Mouse (Mus musculus): Measurements from ENCODE around the gene Insrr.
A peak's percentile ranks its signal among the peaks of the same experiment; 100 is the strongest.

The Insrr gene

GRCm38 (mm10) chr3:87796736-87797334 lies at the start of gene Insrr:
Gene Insrr, plus strand, starts transcription at chr3:87796951.
- no peak for DNase-seq (ENCODE audit: extremely low read depth, insufficient read length, low spot score)

- DNase-seq (ENCODE audit: extremely low read depth, insufficient read length, low spot score), result no peak
Measured at GRCm38 (mm10) chr3:87748431-87748830, 48.3 kb upstream of the Insrr start, which contains the start of gene Lrrc71. Gene Lrrc71, minus strand, starts transcription at chr3:87748625.

GRCm38 (mm10) chr3:87749036-87749435 lies 47.7 kb upstream of the Insrr start:
- no peak for DNase-seq (ENCODE audit: extremely low read depth, insufficient read length, low spot score)

- DNase-seq (ENCODE audit: extremely low read depth, insufficient read length, low spot score), result no peak
Measured at GRCm38 (mm10) chr3:87749977-87750376, 46.8 kb upstream of the Insrr start.

GRCm38 (mm10) chr3:87752567-87752966 lies 44.2 kb upstream of the Insrr start:
- DNase-seq (ENCODE audit: extremely low read depth, insufficient read length, low spot score), result no peak

DNA sequence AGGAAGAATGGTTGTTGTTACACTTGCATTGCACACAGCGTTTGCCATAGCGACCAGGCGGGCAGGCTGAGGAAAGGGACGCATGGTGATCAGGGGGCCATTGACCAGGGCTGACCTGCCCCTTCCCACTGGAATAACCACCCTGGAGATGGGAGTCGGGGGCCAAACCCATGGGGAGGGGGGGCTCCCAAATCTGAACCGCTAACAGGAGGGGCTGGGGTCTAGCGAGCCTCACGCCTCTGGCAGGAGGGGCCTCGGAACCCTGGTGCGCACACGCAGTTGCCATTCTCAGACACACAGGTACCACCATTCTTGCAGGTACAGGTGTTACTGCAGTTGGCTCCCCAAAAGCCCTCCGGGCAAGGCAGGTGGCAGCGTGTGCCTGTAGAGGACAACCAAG lies 42.9 kb upstream of the Insrr start:
- no peak for DNase-seq (ENCODE audit: extremely low read depth, insufficient read length, low spot score)

GRCm38 (mm10) chr3:87755964-87756363 lies 40.8 kb upstream of the Insrr start:
- peak; percentile 71 for DNase-seq (ENCODE audit: extremely low read depth, insufficient read length, low spot score)

GRCm38 (mm10) chr3:87756488-87756887 lies 40.3 kb upstream of the Insrr start:
- DNase-seq (ENCODE audit: extremely low read depth, insufficient read length, low spot score), result no peak

- DNase-seq (ENCODE audit: extremely low read depth, insufficient read length, low spot score), result no peak
Measured at GRCm38 (mm10) chr3:87758641-87759040, 38.1 kb upstream of the Insrr start.

DNA sequence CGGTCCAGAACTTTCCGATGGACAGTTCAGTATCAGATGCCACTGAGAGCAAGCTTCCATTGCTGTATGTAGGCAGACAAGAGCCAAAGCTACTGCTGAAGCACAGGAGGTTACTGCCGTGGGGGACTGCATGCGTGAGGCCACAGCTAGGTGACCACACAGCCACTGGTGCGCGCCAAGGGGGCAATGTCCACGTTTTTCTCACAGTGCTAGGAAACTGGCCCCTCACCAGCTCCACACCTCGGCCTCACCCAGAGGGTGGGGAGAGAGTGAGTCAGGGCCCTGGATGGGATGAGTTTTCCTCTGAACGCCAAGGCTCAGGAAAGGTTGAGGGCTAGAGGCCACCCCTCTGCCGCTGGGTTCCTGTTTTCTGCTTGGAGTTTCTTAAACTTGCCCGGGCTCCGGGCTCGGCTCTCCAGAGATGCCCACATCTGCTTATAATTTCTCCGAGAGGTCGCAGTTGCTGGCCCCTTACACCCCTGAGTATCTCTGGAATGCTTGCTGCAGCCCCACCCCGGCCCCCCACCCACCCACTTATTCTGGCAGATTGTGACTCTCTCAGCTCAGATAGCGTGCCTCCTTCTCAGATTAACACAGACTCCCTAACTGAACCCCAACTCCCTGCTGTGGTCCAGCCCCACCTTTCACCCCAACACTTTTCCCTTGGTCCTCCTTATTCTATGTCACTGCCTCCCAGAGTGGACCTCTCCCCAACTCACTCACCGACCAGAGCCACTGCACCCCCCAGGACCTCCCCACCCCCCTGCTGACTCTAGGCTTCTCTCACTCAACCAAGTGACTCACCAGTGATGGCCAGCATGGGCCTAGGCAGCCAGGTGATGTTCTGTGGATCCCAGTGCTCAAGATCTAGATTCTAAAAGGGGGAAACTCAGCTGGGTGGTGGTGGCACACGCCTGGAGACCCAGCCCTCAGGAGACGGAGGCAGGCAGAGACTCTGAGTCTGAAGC lies 35.1 kb upstream of the Insrr start:
- peak; percentile 52 for DNase-seq (ENCODE audit: extremely low read depth, insufficient read length, low spot score)

DNA sequence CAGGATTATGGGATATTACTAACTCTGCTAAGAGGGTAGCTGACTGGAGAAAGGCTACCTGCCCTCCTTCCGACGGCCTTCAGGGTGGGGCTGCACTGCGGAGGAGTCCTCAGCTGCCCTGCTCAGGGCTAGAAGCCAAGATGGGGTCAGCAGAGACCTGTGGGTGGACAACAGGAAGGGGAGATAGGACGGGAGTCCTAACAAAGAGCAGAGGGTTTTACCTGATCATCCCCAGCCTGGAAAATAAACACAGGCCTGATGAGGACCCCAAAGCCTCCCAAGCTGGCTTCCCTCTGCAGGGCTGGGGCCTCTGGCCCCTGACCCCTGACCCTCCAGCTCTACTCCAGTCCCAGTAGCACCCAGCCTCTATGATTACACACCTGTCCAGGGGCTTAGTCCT lies 33.5 kb upstream of the Insrr start:
- no peak for DNase-seq (ENCODE audit: extremely low read depth, insufficient read length, low spot score)

GRCm38 (mm10) chr3:87763683-87764289 lies 33.0 kb upstream of the Insrr start:
- peak; percentile 37 for DNase-seq (ENCODE audit: extremely low read depth, insufficient read length, low spot score)

GRCm38 (mm10) chr3:87764506-87764905 lies 32.2 kb upstream of the Insrr start:
- no peak for DNase-seq (ENCODE audit: extremely low read depth, insufficient read length, low spot score)

DNA sequence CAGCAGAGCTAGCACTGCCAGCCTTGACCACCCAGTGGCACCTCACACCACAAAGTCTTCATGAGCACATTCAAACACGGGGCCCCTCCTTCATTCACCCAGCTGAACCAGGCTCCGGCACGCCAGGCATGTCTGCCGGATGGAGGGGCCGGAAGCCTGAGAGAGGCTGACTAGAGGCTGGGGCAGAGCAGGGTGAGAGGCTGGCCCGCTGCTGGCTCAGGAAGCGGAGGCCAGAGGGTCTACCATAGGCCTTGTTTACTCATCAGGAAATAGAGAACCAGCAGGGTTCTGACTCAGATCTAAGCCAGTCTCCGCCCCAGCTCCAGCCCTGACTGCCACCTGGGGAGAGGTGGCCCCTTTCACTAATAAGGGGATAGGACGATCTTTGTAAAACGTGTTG lies 31.7 kb upstream of the Insrr start:
- no peak for DNase-seq (ENCODE audit: extremely low read depth, insufficient read length, low spot score)

DNA sequence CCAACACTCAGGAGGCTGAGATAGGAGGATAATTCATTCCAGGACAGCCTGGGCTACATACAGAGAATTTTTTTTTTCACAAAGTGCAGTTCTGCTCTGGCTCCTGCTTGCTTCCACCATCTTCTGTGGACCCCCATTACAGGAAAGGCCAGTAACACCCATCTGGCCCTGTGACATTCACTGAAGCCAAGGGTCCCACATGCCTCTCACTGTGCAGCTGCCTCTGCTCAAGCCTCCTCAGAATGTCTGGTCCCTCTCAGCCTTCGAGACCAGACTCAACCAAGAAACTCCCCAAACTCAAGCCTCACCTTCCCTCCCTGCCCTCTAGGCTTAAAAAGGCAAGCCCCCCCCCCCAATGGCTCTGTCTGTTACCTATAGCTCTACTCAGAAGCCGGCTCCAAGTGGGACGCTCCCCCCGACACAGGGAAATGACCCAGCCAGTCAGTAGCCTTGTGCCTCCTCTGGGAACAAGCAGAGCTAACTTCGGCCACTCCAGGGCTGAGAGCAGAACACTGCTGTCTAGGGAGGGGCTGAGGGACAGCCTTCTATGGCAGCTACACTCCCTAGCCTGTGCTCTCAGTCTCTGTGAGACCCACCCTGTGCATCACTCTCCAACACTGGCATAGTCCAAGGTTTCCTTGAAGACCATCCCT lies 31.0 kb upstream of the Insrr start:
- no peak for DNase-seq (ENCODE audit: extremely low read depth, insufficient read length, low spot score)

GRCm38 (mm10) chr3:87766284-87766667 lies 30.5 kb upstream of the Insrr start:
- no peak for DNase-seq (ENCODE audit: extremely low read depth, insufficient read length, low spot score)

DNA sequence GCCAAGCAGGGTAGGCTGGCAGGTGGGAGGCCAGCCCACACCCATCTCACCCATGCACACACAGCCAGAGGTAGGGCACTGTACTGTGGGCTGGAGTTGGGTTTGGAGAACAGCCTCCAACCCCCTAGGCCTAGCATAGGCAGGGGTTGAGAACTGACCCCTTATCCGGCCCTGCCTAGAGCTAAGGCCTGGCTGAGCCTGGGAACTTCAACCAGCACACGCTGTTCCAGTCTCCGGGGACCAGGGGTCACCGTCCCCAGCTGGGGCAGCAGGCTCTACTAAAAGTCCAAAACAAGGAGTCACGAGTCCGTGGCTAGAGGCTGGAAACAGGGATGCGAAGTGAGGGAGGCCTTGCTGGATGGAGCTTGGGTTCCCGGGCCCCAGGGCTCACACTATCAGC lies 29.0 kb upstream of the Insrr start:
- no peak for DNase-seq (ENCODE audit: extremely low read depth, insufficient read length, low spot score)

- DNase-seq (ENCODE audit: extremely low read depth, insufficient read length, low spot score), result no peak
Measured at GRCm38 (mm10) chr3:87768431-87768830, 28.3 kb upstream of the Insrr start.

GRCm38 (mm10) chr3:87768844-87769243 lies 27.9 kb upstream of the Insrr start:
- no peak for DNase-seq (ENCODE audit: extremely low read depth, insufficient read length, low spot score)

GRCm38 (mm10) chr3:87769506-87769905 lies 27.2 kb upstream of the Insrr start:
- no peak for DNase-seq (ENCODE audit: extremely low read depth, insufficient read length, low spot score)

GRCm38 (mm10) chr3:87770280-87770679 lies 26.5 kb upstream of the Insrr start:
- DNase-seq (ENCODE audit: extremely low read depth, insufficient read length, low spot score), result no peak

Measured in 3134 (cell line).